Mouse (Mus musculus): ENCODE measurements at regions not wholly inside any gene's neighbourhood (a gene's known extent, or its start where the extent isn't known, plus 50 kb on each side); places are given as distances from the start of the nearest gene placed in this dataset.

GRCm38 (mm10) chr10:96956449-96956834 is 339.6 kb downstream of the Btg1 start:
- DNase-seq, result no peak

- no peak for DNase-seq
Measured at GRCm38 (mm10) chr10:96957019-96957418, 340.2 kb downstream of the Btg1 start.

- no peak for DNase-seq
Measured at GRCm38 (mm10) chr10:96969825-96970224, 353.0 kb downstream of the Btg1 start.

GRCm38 (mm10) chr10:96970737-96971136 is 353.9 kb downstream of the Btg1 start:
- no peak for DNase-seq

- DNase-seq, result no peak
Measured at GRCm38 (mm10) chr10:96971810-96972209, 355.0 kb downstream of the Btg1 start.

- DNase-seq, result no peak
Measured at GRCm38 (mm10) chr10:96974326-96974977, 357.6 kb downstream of the Btg1 start.

GRCm38 (mm10) chr10:96976691-96977090 is 359.9 kb downstream of the Btg1 start:
- DNase-seq, result no peak

- no peak for DNase-seq
Measured at GRCm38 (mm10) chr10:96980494-96980831, 363.7 kb downstream of the Btg1 start.

- DNase-seq, result no peak
Measured at GRCm38 (mm10) chr10:96980832-96981515, 364.2 kb downstream of the Btg1 start.

GRCm38 (mm10) chr10:96981516-96981869 is 364.7 kb downstream of the Btg1 start:
- DNase-seq, result no peak

- no peak for DNase-seq
Measured at GRCm38 (mm10) chr10:97000871-97001270, 384.1 kb downstream of the Btg1 start.

- DNase-seq, result no peak
Measured at GRCm38 (mm10) chr10:97008873-97009272, 392.1 kb downstream of the Btg1 start.

GRCm38 (mm10) chr10:97009859-97010258 is 393.1 kb downstream of the Btg1 start:
- DNase-seq, result no peak

- DNase-seq, result no peak
Measured at GRCm38 (mm10) chr10:97018641-97019040, 401.8 kb downstream of the Btg1 start.

GRCm38 (mm10) chr10:97028776-97029175 is 412.0 kb downstream of the Btg1 start:
- no peak for DNase-seq

GRCm38 (mm10) chr10:97030996-97031395 is 414.2 kb downstream of the Btg1 start:
- no peak for DNase-seq

- DNase-seq, result peak; percentile 10
Measured at GRCm38 (mm10) chr10:97035371-97035786, 418.6 kb downstream of the Btg1 start.

- DNase-seq, result no peak
Measured at GRCm38 (mm10) chr10:97038025-97038424, 421.2 kb downstream of the Btg1 start.

GRCm38 (mm10) chr10:97047566-97047965 is 430.8 kb downstream of the Btg1 start:
- DNase-seq, result no peak

- no peak for DNase-seq
Measured at GRCm38 (mm10) chr10:97047996-97048395, 431.2 kb downstream of the Btg1 start.

GRCm38 (mm10) chr10:97054472-97054871 is 424.9 kb upstream of the Dcn start:
- no peak for DNase-seq

GRCm38 (mm10) chr10:97061961-97062360 is 417.4 kb upstream of the Dcn start:
- DNase-seq, result no peak

- DNase-seq, result no peak
Measured at GRCm38 (mm10) chr10:97064546-97064945, 414.9 kb upstream of the Dcn start.

- no peak for DNase-seq
Measured at GRCm38 (mm10) chr10:97078022-97078473, 401.4 kb upstream of the Dcn start.

GRCm38 (mm10) chr10:97079575-97079974 is 399.8 kb upstream of the Dcn start:
- DNase-seq, result no peak

All from thymus, postnatal 4 days (tissue).